Mouse (Mus musculus): ENCODE data around the gene Rtkn. TPM values are rescaled to one million over a fixed set of nuclear protein-coding genes. Genes with fewer than 3 reads are reported as not detected.

The Rtkn gene
- polyA plus RNA-seq (2015; fragmentation: Illumina TruSeq; extraction: RNeasy Lipid Tissue Mini Kit (QIAGEN cat#74804); ENCODE audit: insufficient read depth, low read depth, low replicate concordance) = 12.4 TPM

DNA sequence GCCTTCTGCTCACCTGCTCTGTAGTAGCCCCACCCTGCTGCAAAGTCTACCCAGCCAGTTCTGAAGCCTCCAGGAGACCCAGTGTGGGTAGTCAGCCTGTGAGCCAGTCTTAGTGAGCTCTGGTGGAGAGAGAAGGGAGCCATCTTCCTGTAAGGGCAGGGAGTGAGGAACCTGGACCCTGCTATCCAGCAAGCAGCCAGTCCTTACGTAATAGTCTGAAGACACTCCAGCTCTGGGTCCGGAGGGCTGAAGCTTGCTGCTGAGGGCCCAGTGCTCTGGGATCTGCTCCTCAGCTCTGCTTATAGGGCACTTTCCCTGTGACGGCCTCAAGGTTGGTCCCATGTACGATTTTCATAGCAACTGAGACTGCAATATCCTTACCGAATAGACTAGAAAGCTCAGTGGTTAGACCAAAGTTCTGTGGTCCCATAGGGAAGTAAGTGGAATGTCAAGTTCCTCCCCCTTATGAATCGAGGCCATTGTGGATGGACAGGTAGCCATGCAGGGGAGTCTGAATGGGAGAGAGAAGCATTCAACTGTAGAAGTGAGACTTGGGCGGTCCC is at the start of gene Rtkn:
Gene Rtkn, plus strand, starts transcription at position 513 of the 563 bp plus-strand sequence.

DNA sequence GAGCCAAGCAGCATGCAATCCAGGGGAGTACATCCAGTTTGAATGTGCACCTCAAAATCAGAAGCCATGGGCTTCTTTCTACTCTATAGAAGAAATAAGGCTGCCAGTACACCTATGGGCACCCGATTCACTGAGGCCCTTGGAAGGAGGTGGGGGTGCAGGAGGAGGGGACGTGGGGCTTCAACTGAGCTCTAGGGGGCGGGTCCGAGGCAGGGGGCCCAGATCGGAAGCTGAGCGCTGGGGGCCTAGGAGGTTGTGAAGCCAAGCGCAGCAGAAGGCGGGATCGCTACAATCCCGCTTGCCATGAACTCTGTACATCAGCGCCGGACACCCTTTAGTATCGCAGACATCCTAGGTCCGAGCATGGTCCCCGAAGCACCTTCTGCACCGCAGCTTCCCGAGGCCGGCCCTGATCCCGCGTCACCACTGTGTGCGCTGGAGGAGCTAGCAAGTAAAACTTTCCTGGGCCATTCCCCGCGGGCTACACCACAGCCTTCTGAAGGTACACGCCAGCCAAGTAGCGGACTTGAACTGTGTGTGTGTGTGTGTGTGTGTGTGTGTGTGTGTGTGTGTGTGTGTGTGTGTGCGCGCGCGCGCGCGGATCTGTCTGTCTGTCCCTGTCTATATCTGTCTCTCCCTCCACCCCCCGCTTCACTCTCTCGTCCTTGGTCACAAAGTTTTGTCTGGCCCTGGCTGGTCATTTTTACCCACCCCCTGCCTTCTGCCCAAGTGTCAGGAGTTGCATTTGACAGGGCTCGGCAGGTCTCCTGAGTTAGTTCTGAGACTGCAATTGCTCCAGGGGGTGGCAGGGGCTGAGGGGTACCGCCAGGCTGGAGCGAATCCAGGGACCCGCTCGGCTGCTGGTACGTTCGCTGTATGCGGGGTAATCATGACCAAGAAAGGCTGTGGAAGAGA is 48.9 kb upstream of the Rtkn start, which contains the start of gene Lbx2:
Gene Lbx2, plus strand, starts transcription at position 247 of the 915 bp plus-strand sequence.

DNA sequence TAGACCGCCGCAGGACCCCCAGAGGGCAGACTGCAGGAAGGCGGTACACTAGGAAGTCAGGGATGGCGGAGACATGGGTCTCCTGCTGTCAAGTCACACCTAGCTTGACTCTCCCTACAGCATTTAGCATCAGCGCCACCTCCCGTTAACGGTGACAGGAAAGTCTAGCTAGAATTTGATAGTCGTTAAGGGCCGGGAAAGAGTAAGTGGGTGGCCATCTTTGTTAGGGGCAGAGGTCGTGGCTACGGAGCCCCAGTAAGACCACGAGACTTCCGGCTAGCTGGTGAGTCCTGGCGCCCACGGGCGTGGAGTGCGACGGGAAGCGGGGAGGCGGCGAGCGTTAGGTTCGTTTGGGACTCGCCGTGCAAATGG is 34.0 kb upstream of the Rtkn start, which contains the start of the genes Ccdc142 and Gm42688:
Gene Ccdc142, plus strand, starts transcription at position 286 of the 372 bp plus-strand sequence.
Gene Gm42688, plus strand, starts transcription at position 302 of the 372 bp plus-strand sequence.

DNA sequence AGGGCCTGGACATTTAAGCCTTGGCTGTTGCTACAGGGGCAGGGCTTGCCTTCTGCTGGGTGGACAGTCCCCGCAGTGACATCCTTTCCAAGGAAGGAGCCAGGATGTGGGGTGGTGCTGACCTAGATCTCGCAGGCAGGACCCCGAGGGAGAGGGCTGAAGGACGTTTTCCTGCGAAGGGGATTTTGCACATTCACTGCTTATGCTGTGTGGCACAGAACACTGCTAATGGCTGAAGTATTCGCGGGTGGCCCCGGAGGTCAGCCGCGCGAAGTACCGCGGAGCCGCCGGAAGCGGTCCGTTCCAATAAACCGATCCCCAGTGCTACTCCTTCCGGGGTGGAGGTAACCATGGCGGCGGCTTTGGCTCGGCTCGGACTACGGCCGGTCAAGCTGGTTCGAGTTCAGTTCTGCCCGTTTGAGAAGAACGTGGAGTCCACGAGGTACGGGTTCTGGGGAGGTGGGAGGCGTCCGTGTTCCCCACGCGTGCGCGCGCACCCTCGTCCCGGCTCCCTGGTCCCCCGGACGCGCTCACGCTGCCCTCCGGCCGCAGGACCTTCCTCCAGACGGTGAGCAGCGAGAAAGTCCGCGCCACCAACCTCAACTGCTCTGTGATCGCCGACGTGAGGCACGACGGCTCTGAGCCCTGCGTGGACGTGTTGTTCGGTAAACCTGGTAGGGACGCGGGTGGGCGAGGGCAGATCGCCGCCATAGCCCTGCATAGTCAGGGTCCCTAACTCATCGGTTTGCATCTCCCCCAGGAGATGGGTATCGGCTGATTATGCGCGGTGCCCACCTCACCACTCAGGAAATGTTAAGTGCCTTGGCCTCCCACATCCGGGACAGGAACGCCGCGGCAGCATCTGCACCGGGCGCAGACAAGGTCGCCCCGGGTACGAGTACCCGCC is 26.2 kb upstream of the Rtkn start, which contains the start of gene Mrpl53:
Gene Mrpl53, plus strand, starts transcription at position 279 of the 907 bp plus-strand sequence.

DNA sequence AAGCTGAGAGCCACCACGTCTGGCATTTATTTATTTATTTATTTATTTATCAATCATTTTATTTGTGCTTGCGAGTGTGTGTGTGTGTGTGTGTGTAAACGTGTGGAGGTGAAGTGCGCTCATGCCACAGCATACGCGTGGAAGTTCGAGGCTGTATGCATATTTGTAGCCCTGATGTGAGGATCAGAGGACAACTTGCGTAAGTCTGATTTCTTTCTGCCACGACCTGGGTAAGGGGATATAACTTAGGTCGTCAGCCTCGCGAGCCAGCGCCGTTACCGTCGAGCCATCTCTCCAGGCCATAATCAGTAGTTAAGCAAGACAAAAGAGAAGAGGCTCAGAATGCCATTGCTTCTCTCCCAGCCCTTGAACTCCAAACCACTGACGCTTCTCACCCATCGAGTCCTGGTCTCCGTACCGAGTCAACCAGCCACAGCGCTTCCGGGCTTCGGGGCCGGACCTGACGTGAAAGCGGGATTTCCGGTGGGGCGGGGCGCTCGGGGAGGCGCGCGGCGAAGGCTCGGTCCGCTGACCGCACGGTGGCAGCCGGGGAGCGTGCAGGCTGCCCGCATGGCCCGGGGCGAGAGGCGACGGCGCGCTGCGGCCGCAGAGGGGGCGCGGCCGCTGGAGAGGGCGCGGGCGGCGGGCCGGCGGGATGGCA is 20.1 kb upstream of the Rtkn start, which contains the start of gene Mogs:
Gene Mogs, plus strand, starts transcription at position 486 of the 661 bp plus-strand sequence.

DNA sequence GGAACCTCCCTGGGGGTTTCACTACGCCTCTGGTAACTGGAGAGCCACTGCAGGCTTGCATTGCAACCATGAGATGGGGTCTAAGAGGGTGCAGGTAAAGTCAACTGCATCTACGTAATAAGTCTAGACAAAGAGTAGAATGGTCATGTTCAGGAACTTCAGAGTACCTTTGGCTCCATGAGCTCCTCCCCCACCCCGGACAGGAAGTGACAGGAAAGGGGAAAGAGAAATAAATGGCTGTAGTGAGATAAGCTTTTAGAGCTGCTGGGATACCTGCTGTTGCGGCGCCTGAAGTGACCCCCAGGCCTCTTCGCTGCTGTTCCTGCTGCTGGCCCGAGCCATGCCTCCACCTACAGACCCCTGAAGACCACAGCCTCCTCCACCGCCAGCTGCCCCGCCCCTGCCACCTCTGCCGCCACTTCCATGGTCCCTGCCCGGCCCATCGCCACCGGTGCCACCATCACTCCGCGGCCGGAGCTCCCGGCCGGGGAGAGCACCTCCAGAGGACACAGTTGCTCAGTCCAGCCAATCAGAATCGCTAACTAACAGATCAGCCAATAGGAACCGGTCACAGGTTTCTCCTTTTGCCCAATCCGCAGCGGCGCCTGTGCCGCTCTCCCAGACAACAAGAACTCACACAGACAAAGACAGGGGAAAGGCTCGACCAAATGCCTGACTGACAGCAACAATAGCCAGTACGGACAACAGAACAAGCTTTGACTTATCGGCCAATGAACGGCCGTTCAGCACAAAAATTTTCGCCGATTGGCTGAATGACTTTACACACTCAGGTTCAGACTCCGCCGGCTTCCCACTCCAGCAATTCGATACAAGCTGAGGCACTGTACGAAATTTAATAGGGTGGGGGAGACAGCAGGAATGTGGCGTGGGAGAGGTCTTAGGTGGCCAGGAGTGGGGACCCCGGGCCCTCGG is 14.1 kb upstream of the Rtkn start, which contains the start of gene Wbp1:
Gene Wbp1, minus strand, starts transcription at position 630 of the 933 bp plus-strand sequence.

DNA sequence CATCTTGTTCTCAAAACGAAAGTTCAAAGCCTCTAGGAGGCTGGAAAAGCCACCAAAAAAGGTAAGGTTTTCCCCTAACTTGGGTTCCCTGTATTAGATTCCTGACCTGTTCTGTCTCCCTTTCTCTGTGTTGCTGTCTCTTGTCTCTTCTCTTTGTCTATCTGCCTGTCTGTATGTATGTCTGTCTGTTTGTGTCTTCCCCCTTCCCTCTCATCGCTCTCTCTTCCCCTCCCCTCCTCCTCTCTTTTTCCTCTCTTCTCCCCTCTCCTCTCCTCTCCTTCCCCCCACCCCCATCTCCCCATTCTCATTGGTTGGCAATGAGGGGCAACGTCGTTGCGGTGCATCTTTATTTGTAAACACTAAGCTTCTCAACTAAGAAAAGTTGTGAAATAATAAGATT is 9.9 kb upstream of the Rtkn start, which contains the start of gene Ino80b:
Gene Ino80b, minus strand, starts transcription at position 101 of the 400 bp plus-strand sequence.

DNA sequence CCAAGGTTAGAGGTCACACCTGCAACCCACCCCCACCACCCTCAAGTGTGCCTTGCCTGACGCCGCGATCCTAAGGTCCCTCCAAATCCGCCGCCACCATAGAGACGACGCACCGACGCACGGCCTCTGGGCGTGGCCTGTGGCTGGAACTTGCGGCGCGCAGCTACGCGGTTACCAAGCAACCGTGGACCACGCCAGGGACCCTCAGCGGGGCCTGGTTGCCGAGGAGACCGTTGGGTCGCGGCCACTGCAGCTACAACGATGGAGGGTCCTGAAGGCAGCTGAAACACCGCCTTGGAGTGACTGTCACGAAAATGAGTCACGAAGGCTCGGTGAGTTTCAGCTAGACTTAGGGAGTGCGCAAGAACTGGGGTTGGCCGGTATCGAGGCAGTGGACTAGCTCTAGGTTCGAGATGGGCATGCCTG is 21.0 kb downstream of the Rtkn start, which contains the start of the genes Wdr54 and 1700003E16Rik:
Gene Wdr54, minus strand, starts transcription at position 139 of the 426 bp plus-strand sequence.
Gene 1700003E16Rik, plus strand, starts transcription at position 146 of the 426 bp plus-strand sequence.

DNA sequence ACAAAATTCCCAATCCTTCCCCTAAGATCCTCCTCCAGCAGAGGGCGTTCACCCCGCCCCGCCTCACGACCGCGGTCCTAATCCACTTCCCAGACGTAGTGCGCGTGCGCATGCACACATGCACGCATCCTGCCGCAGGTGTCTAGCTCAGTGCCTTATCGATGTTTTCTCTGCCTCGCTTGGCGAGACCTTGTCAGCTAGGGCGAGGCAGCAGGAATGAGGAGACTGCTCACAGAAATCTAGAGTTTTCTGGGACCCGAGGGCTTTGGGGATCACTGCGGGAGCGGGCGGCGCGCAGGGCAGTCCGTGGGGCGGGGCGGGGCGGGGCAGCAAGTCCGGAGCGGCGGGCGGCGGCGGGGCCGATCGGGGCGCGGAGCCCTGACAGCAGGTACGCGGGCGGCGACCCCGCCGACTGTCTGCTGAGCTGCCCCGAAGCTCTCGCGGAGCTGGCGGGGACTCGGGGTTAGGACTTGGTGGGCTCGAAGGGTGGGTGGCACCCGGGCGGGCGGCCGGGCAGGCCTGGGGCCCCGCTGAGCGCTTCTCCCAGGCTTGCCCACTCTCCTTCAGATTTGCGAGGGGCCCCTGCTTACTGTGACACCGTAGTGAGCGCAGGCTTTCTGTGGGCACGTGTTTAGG is 30.5 kb downstream of the Rtkn start, which contains the start of gene Dctn1:
Gene Dctn1, plus strand, starts transcription at position 314 of the 636 bp plus-strand sequence.

Other genes with a start within 250 kb of the Rtkn start
- gene Sema4f, start 195.7 kb upstream of the Rtkn start, polyA plus RNA-seq (2015; fragmentation: Illumina TruSeq; extraction: RNeasy Lipid Tissue Mini Kit (QIAGEN cat#74804); ENCODE audit: insufficient read depth, low read depth, low replicate concordance) = 0.26 TPM
- gene M1ap, start 188.6 kb upstream of the Rtkn start, polyA plus RNA-seq (2015; fragmentation: Illumina TruSeq; extraction: RNeasy Lipid Tissue Mini Kit (QIAGEN cat#74804); ENCODE audit: insufficient read depth, low read depth, low replicate concordance) = not detected
- 1.8 TPM for gene Dok1, start 102.0 kb upstream of the Rtkn start, polyA plus RNA-seq (2015; fragmentation: Illumina TruSeq; extraction: RNeasy Lipid Tissue Mini Kit (QIAGEN cat#74804); ENCODE audit: insufficient read depth, low read depth, low replicate concordance)
- 1.8 TPM for gene Loxl3, start 101.3 kb upstream of the Rtkn start, polyA plus RNA-seq (2015; fragmentation: Illumina TruSeq; extraction: RNeasy Lipid Tissue Mini Kit (QIAGEN cat#74804); ENCODE audit: insufficient read depth, low read depth, low replicate concordance)
- gene Aup1, start 80.9 kb upstream of the Rtkn start, polyA plus RNA-seq (2015; fragmentation: Illumina TruSeq; extraction: RNeasy Lipid Tissue Mini Kit (QIAGEN cat#74804); ENCODE audit: insufficient read depth, low read depth, low replicate concordance) = 146 TPM
- gene Htra2, start 80.2 kb upstream of the Rtkn start, polyA plus RNA-seq (2015; fragmentation: Illumina TruSeq; extraction: RNeasy Lipid Tissue Mini Kit (QIAGEN cat#74804); ENCODE audit: insufficient read depth, low read depth, low replicate concordance) = 40.7 TPM
- 1.5 TPM for gene Dqx1, start 77.6 kb upstream of the Rtkn start, polyA plus RNA-seq (2015; fragmentation: Illumina TruSeq; extraction: RNeasy Lipid Tissue Mini Kit (QIAGEN cat#74804); ENCODE audit: insufficient read depth, low read depth, low replicate concordance)
- gene Tlx2, start 65.2 kb upstream of the Rtkn start, polyA plus RNA-seq (2015; fragmentation: Illumina TruSeq; extraction: RNeasy Lipid Tissue Mini Kit (QIAGEN cat#74804); ENCODE audit: insufficient read depth, low read depth, low replicate concordance) = not detected
- 7.6 TPM for gene Pcgf1, start 57.6 kb upstream of the Rtkn start, polyA plus RNA-seq (2015; fragmentation: Illumina TruSeq; extraction: RNeasy Lipid Tissue Mini Kit (QIAGEN cat#74804); ENCODE audit: insufficient read depth, low read depth, low replicate concordance)
- not detected for gene Lbx2, start 49.1 kb upstream of the Rtkn start, polyA plus RNA-seq (2015; fragmentation: Illumina TruSeq; extraction: RNeasy Lipid Tissue Mini Kit (QIAGEN cat#74804); ENCODE audit: insufficient read depth, low read depth, low replicate concordance)
- gene Ccdc142, start 33.9 kb upstream of the Rtkn start, polyA plus RNA-seq (2015; fragmentation: Illumina TruSeq; extraction: RNeasy Lipid Tissue Mini Kit (QIAGEN cat#74804); ENCODE audit: insufficient read depth, low read depth, low replicate concordance) = not detected
- gene Gm42688, start 33.8 kb upstream of the Rtkn start, polyA plus RNA-seq (2015; fragmentation: Illumina TruSeq; extraction: RNeasy Lipid Tissue Mini Kit (QIAGEN cat#74804); ENCODE audit: insufficient read depth, low read depth, low replicate concordance) = 1.1 TPM
- 31.8 TPM for gene Mrpl53, start 26.4 kb upstream of the Rtkn start, polyA plus RNA-seq (2015; fragmentation: Illumina TruSeq; extraction: RNeasy Lipid Tissue Mini Kit (QIAGEN cat#74804); ENCODE audit: insufficient read depth, low read depth, low replicate concordance)
- 16.5 TPM for gene Mogs, start 20.0 kb upstream of the Rtkn start, polyA plus RNA-seq (2015; fragmentation: Illumina TruSeq; extraction: RNeasy Lipid Tissue Mini Kit (QIAGEN cat#74804); ENCODE audit: insufficient read depth, low read depth, low replicate concordance)
- 42.1 TPM for gene Wbp1, start 13.9 kb upstream of the Rtkn start, polyA plus RNA-seq (2015; fragmentation: Illumina TruSeq; extraction: RNeasy Lipid Tissue Mini Kit (QIAGEN cat#74804); ENCODE audit: insufficient read depth, low read depth, low replicate concordance)
- 6.9 TPM for gene Ino80b, start 10.0 kb upstream of the Rtkn start, polyA plus RNA-seq (2015; fragmentation: Illumina TruSeq; extraction: RNeasy Lipid Tissue Mini Kit (QIAGEN cat#74804); ENCODE audit: insufficient read depth, low read depth, low replicate concordance)
- gene Wdr54, start 20.9 kb downstream of the Rtkn start, polyA plus RNA-seq (2015; fragmentation: Illumina TruSeq; extraction: RNeasy Lipid Tissue Mini Kit (QIAGEN cat#74804); ENCODE audit: insufficient read depth, low read depth, low replicate concordance) = 1.5 TPM
- not detected for gene 1700003E16Rik, start 20.9 kb downstream of the Rtkn start, polyA plus RNA-seq (2015; fragmentation: Illumina TruSeq; extraction: RNeasy Lipid Tissue Mini Kit (QIAGEN cat#74804); ENCODE audit: insufficient read depth, low read depth, low replicate concordance)
- gene Dctn1, start 30.5 kb downstream of the Rtkn start, polyA plus RNA-seq (2015; fragmentation: Illumina TruSeq; extraction: RNeasy Lipid Tissue Mini Kit (QIAGEN cat#74804); ENCODE audit: insufficient read depth, low read depth, low replicate concordance) = 29.3 TPM
- not detected for gene Slc4a5, start 84.4 kb downstream of the Rtkn start, polyA plus RNA-seq (2015; fragmentation: Illumina TruSeq; extraction: RNeasy Lipid Tissue Mini Kit (QIAGEN cat#74804); ENCODE audit: insufficient read depth, low read depth, low replicate concordance)
- gene Mthfd2, start 190.4 kb downstream of the Rtkn start, polyA plus RNA-seq (2015; fragmentation: Illumina TruSeq; extraction: RNeasy Lipid Tissue Mini Kit (QIAGEN cat#74804); ENCODE audit: insufficient read depth, low read depth, low replicate concordance) = 19.5 TPM
- 11.3 TPM for gene Mob1a, start 190.6 kb downstream of the Rtkn start, polyA plus RNA-seq (2015; fragmentation: Illumina TruSeq; extraction: RNeasy Lipid Tissue Mini Kit (QIAGEN cat#74804); ENCODE audit: insufficient read depth, low read depth, low replicate concordance)
- gene Bola3, start 213.7 kb downstream of the Rtkn start, polyA plus RNA-seq (2015; fragmentation: Illumina TruSeq; extraction: RNeasy Lipid Tissue Mini Kit (QIAGEN cat#74804); ENCODE audit: insufficient read depth, low read depth, low replicate concordance) = 5.8 TPM